Mouse (Mus musculus) olfactory bulb, adult 2 months (tissue): ENCODE measurements around the gene Dctpp1.

ENCODE experiments used
- CTCF ChIP-seq: fragments of 200-500 bp; IDR thresholded peaks from 2 replicates; pipeline ENCODE4 v1.5.1; 2012; ENCODE audit warnings: low read depth, mild to moderate bottlenecking, low read length, moderate library complexity; ENCODE audit not compliant: insufficient read depth
- POLR2A ChIP-seq: fragments of 200-500 bp; IDR thresholded peaks from 2 replicates; pipeline ENCODE4 v1.6.1; 2012; ENCODE audit warnings: mild to moderate bottlenecking, low read depth, low read length, moderate library complexity; ENCODE audit not compliant: insufficient read depth

DNA sequence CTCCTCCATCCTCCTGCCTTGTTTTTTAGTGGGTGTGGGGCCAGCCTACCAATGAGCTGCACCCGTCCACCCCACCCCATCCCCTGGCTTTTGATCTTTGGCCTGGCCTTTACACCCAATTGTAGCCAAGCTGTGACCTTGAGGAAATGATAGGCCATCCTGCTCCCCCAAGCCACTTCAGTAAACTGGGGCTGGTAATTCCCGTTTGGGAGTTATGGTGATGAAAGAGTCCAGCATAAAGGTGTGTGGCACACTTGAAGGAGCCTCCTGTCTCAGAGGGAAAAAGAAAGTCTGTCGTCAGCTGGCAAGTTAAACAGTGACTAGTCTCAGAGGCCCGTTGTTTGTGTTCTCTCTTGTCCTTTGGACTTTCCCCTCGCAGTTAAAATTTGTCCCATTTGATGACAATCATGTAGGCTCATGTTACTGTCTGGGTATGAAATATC lies 16.0 kb upstream of the Dctpp1 start:
- no peak for TF ChIP-seq CTCF
- TF ChIP-seq POLR2A: no peak
